Mouse (Mus musculus) neural tube, embryonic 11.5 days (tissue): Measurements from ENCODE around the gene Fbxw11. TPM values are rescaled to one million over a fixed set of nuclear protein-coding genes. Genes with fewer than 3 reads are reported as not detected.

Experiments
- ATAC-seq: fragments of 200-750 bp; cut with Nextera tagmentation; 2 replicates; pipeline ENCODE4 v1.8.0; 2017; ENCODE audit warnings: moderate number of reproducible peaks, mild to moderate bottlenecking, moderate TSS enrichment, moderate library complexity; ENCODE audit not compliant: insufficient read depth, low FRiP score, low TSS enrichment
- DNase-seq: peaks from one replicate; pipeline ENCODE4 v3.0.0-alpha.2; 2015; ENCODE audit warnings: low spot score
- H3K27ac ChIP-seq: fragments of 300-500 bp; sonication (generic); 2 replicates; pipeline ENCODE4 v1.5.1; 2014; ENCODE audit warnings: low read depth, mild to moderate bottlenecking, low read length
- H3K27me3 ChIP-seq: fragments of 300-500 bp; sonication (generic); 2 replicates; pipeline ENCODE4 v1.6.1; 2014; ENCODE audit warnings: mild to moderate bottlenecking, low read length, mixed read lengths; ENCODE audit not compliant: control insufficient read depth, insufficient read depth
- H3K36me3 ChIP-seq: fragments of 300-500 bp; sonication (generic); 2 replicates; pipeline ENCODE4 v1.6.1; 2014; ENCODE audit warnings: mild to moderate bottlenecking, low read length, moderate library complexity, mixed read lengths; ENCODE audit not compliant: control insufficient read depth, insufficient read depth
- H3K4me1 ChIP-seq: fragments of 300-500 bp; sonication (generic); 2 replicates; pipeline ENCODE4 v1.6.1; 2014; ENCODE audit warnings: low read length, mixed read lengths; ENCODE audit not compliant: control insufficient read depth, insufficient read depth
- H3K4me2 ChIP-seq: fragments of 300-500 bp; sonication (generic); 2 replicates; pipeline ENCODE4 v1.6.1; 2014; ENCODE audit warnings: low read depth, mild to moderate bottlenecking, moderate library complexity
- H3K4me3 ChIP-seq: fragments of 300-500 bp; sonication (generic); 2 replicates; pipeline ENCODE4 v1.5.1; 2014; ENCODE audit warnings: low read depth, low read length
- H3K9ac ChIP-seq: fragments of 300-500 bp; sonication (generic); 2 replicates; pipeline ENCODE4 v1.6.1; 2014; ENCODE audit warnings: mild to moderate bottlenecking, low read length
- H3K9me3 ChIP-seq: fragments of 300-500 bp; sonication (generic); 2 replicates; pipeline ENCODE4 v1.6.1; 2016; ENCODE audit warnings: low read length; ENCODE audit not compliant: control insufficient read depth
- WGBS: fragments of 180-500 bp; shearing (Covaris S2); extraction: QIAGEN DNeasy Blood & Tissue Kit; methylation state at CpG from one replicate; pipeline ENCODE4 v1.1.7; 2014; 5-methylcytosine and 5-hydroxymethylcytosine counted together
- polyA plus RNA-seq: library from polyadenylated mRNA; unstranded; fragments of >200 nt; fragmentation: Nextera tagmentation; extraction: Ambion mirVana; gene quantifications from 2 replicates; pipeline ENCODE4 v1.2.1, GENCODE M21; 2014

The Fbxw11 gene
- polyA plus RNA-seq, 1 experiment from 2014 or later = 116 TPM

DNA sequence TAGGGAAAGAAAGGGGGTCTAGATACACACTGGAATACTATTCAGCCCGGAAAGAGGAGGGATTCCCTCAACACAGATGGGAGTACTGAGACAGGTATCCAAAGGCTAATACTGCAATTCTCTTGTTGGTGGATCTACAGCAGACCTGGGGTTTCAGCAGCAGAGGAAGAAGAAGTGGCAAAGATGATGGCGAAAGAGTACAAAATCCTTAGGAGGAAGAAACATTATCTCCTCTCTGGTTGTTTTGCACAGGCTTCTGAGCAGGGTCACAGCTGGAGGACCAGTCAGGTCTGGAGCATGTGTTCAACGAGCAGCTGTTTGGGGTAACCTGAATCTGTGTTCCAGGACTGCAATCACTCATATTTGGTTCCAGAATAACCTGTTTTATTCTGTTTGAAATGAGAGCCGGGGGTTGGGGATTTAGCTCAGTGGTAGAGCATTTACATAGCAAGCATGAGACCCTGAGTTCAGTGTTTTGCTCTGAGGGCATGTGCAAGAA is 12.8 kb upstream of the Fbxw11 start:
- Histone ChIP-seq H3K4me1 (no peaks in the 10 kb centered on the region), H3K4me2 (no peak overlapping the region), H3K4me3 (no peak overlapping the region), H3K9ac (no peak overlapping the region), H3K36me3 (no peaks in the 10 kb centered on the region), H3K27me3 (no peaks in the 10 kb centered on the region), H3K27ac (no peak overlapping the region), H3K9me3 (no peaks in the 10 kb centered on the region)
- ATAC-seq (no peak), DNase-seq (no peak)
- WGBS = 83% methylated on average over 4 of the region's 4 CpGs

DNA sequence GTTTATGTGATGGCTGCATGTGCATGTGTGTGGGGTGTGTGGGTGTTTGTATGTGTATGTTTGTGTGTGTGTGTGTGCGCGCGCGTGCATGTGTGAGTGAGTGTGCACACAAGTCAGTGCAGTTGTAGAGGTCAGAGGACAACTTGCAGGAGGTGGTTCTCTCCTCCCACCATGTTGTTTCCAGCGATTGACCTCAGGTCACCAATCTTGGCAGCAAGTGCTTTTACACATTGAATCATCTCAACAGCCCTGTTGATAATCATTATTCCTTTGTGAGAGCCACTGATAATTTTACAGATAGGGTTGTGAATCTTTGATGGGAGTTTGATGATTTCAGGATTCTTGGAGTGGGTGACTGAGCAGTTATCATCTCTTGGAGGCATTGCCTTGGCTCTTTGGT is 9.9 kb upstream of the Fbxw11 start:
- H3K9me3 ChIP-seq = no peaks in the 10 kb centered on the region
- H3K27ac ChIP-seq = no peak overlapping the region
- WGBS = 97% methylated on average over 5 of the region's 5 CpGs
- no peaks in the 10 kb centered on the region for H3K4me1 ChIP-seq
- H3K27me3 ChIP-seq = no peaks in the 10 kb centered on the region
- no peak overlapping the region for H3K4me2 ChIP-seq
- no peak overlapping the region for H3K9ac ChIP-seq
- H3K36me3 ChIP-seq = no peaks in the 10 kb centered on the region
- DNase-seq (no peak), ATAC-seq (no peak)
- no peak overlapping the region for H3K4me3 ChIP-seq

DNA sequence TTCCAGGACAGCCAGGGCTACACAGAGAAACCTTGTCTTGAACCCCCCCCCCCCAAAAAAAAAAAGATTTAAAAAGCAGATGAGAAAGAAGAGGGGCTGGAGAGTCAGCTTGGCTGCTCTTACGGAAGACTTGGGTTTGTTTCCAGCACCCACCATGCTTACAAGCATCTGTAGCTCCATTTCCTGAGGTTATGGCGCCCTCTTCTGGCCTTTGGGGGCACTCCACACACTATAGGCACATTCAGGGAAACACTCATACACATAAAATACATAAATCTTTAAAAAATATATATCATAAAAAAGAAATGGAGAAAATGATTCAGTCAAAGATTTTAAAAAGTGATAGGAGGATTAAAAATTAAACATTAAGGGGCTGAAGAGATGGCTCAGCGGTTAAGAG is 9.0 kb upstream of the Fbxw11 start:
- Histone ChIP-seq H3K4me1 (no peaks in the 10 kb centered on the region), H3K9ac (no peak overlapping the region), H3K27ac (no peak overlapping the region), H3K4me2 (no peak overlapping the region), H3K4me3 (no peak overlapping the region), H3K36me3 (no peaks in the 10 kb centered on the region), H3K27me3 (no peaks in the 10 kb centered on the region), H3K9me3 (no peaks in the 10 kb centered on the region)
- ATAC-seq (no peak), DNase-seq (no peak)
- WGBS = 67% methylated on average over 3 of the region's 3 CpGs

DNA sequence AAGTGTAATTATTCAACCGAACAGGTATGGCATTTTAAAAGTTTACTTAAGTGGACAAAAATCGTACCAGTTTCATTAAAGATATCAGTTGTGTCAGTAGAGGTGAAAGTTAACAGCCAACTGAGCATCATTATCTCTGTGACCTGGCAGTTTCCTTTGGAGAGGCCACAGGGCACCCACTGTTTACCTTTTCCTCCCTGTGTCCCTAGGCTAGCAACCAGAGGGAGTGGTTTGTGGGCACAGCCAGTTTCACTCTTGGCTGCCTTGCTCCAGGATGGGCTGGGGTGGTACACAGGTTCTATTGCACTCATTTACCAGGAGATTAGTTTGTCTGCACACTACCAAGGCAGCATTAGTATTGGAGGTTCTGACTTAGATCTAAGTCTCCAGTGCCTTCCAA is 8.4 kb upstream of the Fbxw11 start:
- Histone ChIP-seq H3K9ac (no peak overlapping the region), H3K27me3 (no peaks in the 10 kb centered on the region), H3K36me3 (no peaks in the 10 kb centered on the region), H3K4me1 (no peaks in the 10 kb centered on the region), H3K4me3 (no peak overlapping the region), H3K27ac (no peak overlapping the region), H3K4me2 (no peak overlapping the region), H3K9me3 (no peaks in the 10 kb centered on the region)
- 86% methylated on average over 2 of the region's 2 CpGs for WGBS
- DNase-seq = no peak
- no peak for ATAC-seq

DNA sequence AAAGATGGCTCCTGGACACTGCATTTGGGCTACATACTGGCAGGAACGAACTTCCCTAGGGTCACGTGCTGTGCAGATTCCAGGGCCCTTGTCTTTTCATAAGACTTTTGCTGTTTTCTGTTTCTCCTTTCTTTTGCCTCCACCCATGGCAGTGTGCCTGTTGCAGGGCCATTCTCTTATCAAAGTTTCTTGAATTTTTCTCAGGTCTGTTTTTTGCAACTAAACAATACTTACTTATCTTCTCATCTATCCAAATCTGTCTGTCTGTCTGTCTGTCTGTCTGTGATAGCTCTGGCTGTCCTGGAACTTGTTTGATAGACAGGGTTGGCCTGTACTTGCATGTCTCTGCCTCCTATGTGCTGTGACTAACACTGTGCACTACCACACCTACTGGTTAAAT is 7.7 kb upstream of the Fbxw11 start:
- Histone ChIP-seq H3K27me3 (no peaks in the 10 kb centered on the region), H3K4me2 (no peak overlapping the region), H3K9ac (no peak overlapping the region), H3K4me1 (no peaks in the 10 kb centered on the region), H3K9me3 (no peaks in the 10 kb centered on the region), H3K4me3 (no peak overlapping the region), H3K36me3 (no peaks in the 10 kb centered on the region), H3K27ac (no peak overlapping the region)
- DNase-seq (no peak), ATAC-seq (no peak)
- WGBS = 57% methylated on average over 2 of the region's 2 CpGs

DNA sequence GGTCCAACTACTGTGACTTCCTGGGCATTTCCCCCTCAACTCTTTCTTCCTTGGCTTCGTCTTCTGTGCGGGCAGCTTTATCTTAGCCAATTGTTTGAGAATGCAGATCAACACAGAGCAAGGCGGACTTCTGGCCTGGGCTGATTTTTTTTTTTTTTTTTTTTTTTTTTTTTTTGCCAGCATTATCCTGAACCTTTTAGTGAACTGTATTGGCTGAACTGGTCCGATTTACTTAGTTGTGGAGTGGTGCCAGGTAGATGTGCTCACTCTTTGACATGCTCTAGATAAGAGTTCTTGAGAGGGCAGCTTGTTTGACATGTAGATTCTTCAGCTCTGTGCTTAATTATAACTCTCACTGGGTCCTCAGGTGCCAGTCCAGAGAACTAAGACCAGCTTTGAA is 6.2 kb upstream of the Fbxw11 start:
- no peaks in the 10 kb centered on the region for H3K36me3 ChIP-seq
- H3K27me3 ChIP-seq = no peaks in the 10 kb centered on the region
- H3K9ac ChIP-seq = no peak overlapping the region
- WGBS = 86% methylated on average over 4 of the region's 4 CpGs
- H3K4me3 ChIP-seq = no peak overlapping the region
- DNase-seq = no peak
- no peak overlapping the region for H3K27ac ChIP-seq
- ATAC-seq = no peak
- no peaks in the 10 kb centered on the region for H3K9me3 ChIP-seq
- no peaks in the 10 kb centered on the region; the same call in 1 of the 2 replicates for H3K4me1 ChIP-seq
- H3K4me2 ChIP-seq = no peak overlapping the region

DNA sequence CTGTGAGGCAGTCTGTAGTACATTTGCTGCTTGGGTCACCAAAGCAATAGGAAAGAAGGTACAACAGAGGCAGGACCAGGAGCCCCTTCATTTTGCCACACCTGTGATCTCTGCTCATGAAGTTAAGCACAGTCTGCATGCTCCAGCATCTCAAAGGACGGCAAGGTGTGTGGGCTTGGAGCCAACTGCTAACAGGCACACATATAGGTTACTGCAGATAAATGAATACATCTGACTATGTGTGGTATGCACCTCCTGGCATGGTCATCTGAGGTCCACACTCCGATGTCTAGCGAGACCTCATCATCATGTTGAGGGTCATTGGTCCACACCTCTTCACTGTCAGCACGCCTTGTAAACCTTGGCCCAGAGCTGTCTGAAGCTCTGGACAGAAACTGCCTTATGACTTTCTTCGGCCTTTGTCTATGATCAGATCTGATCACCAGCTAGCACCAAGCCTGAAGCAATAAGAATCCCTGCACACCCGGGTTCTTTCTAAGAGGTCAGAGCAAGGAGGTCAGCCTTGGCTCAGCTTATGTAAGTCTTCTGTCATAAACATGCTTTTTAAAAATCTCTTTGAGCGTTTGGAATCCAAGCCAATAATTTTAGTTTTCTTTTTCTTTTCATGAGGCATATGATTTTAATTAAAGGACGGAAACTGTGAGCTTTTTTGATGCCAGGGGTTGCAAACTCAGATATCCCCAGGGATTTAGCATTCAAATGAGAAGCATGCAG is 3.8 kb upstream of the Fbxw11 start:
- no peak overlapping the region for H3K9ac ChIP-seq
- 90% methylated on average over 8 of the region's 8 CpGs for WGBS
- no peak overlapping the region for H3K27ac ChIP-seq
- peaks cover 4% of the 10 kb centered on the region for H3K4me1 ChIP-seq
- ATAC-seq (no peak), DNase-seq (no peak)
- H3K36me3 ChIP-seq = no peaks in the 10 kb centered on the region
- H3K27me3 ChIP-seq = no peaks in the 10 kb centered on the region
- no peak overlapping the region for H3K4me3 ChIP-seq
- H3K4me2 ChIP-seq = no peak overlapping the region
- no peaks in the 10 kb centered on the region for H3K9me3 ChIP-seq

DNA sequence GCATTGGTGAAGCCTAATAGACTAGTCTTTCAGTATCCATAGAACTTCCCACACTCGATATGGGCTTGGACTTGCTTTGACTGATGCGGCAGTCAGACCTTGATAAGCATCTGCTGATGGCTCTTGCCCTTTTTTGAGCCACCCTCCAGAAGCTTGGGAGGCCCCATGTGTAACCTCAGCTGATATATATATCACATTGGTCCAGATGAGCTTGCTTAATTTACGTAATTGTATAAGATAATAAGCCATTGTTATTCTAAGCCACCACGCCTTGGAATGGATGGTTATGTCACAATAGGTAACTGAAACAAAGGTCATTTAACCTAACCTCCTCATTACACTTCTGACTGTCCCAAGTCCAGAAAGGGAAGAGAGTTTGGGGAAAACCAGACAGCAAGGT is 1.9 kb upstream of the Fbxw11 start:
- ATAC-seq = no peak
- Histone ChIP-seq H3K27me3 (no peaks in the 10 kb centered on the region), H3K4me3 (no peak overlapping the region), H3K27ac (no peak overlapping the region), H3K9me3 (no peaks in the 10 kb centered on the region), H3K4me1 (peaks cover 10% of the 10 kb centered on the region), H3K9ac (no peak overlapping the region), H3K4me2 (no peak overlapping the region), H3K36me3 (no peaks in the 10 kb centered on the region)
- DNase-seq = no peak
- 91% methylated on average over 4 of the region's 4 CpGs for WGBS
